Mouse (Mus musculus) left cerebral cortex, postnatal 36 days (tissue): ENCODE measurements around the gene Gm10570. TPM values are rescaled to one million over a fixed set of nuclear protein-coding genes. Genes with fewer than 3 reads are reported as not detected.
A peak's percentile ranks its signal among the peaks of the same experiment; 100 is the strongest.

Source experiments
- DNase-seq, 2 experiments: peaks; one replicate each; pipeline ENCODE4 v3.0.0; 2021 to 2022; ENCODE audit warnings: low spot score in 2 of 2, mixed read lengths in 1 of 2
- intact Hi-C: fragments of 180-260 bp; cut with DNase I; formaldehyde crosslinking; loops from one replicate; pipeline ENCODE4 v1.15.1; 2025
- total RNA-seq, 2 experiments: library from RNA; stranded (reverse); gene quantifications; 2 replicates each; pipeline ENCODE4 v1.2.3; 2021

The Gm10570 gene
- total RNA-seq, 2 experiments from 2014 or later, result 1.4 to 1.8 TPM

DNA sequence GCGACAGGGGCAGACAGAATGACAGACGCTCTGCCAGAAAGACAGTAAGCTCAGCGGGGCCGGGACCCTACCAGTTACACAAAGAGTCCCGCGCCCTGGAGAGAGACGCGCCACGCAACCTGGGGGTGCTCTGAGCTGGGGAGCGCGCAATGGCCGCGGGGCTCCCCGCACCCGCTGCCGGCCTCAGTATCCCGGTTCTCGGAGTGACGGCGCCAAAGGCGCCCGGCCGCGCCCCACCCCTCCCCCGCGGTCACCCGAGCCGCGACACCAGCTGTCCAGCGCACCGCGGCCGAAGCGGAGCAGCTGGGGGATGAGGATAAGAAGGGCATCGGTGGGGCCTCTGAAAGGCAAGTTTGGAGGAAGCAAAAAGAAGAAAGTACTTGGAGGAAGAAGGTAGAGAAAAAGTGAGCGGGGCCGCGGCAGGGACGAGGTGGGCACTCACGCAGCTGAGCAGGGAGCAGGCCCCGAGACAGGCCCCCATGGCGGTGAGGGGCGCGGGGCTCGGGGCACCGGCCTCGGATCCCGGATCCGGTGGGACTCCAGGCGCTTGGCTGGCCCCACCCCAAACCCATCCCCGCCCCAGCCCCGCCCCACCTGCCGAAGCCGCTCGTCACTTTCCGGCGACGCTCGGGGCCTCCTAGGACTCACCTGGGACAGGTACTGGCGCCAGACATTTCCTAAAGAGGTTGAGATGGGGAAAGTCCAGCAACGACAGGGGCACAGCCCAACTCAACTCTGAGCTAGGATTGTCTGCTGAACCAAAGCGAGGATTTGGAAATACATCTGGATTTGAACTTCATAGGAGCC is 33.3 kb downstream of the Gm10570 start:
- intact Hi-C loops, result no loop called here
- DNase-seq, result no peak

DNA sequence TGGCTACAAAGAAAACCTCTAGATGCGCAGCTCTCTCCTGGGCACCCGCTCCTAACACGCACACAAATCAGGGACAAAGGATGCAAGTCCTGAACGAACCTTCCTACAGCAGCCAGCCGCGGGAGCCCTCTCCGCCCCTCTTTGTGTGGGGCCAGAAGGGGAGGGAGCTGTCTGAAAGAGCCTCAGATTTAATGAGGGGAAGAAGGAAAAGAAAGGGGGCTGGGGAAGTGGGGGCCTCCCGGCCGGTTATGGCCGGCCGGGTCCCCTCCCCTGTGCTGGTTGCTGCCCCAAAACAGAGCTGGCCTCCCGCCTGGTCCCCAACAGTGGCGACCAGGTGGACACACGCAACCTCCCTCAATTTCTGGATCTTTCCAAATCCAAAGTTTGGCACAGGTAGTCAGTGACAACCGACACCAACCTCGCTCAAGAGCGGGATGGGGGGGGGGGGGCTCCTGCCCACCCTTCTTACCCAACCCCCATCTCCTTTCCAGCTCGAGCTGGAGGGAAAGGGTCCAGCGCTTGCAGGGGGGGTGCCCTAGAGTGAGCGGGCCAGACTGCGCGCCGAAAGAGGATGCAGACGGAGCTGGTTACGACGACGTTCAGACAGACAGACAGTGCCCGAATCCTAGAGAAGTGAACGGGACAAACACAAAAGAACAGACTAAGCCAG is 34.0 kb downstream of the Gm10570 start:
- no peak for DNase-seq
- intact Hi-C loops, result no loop called here

DNA sequence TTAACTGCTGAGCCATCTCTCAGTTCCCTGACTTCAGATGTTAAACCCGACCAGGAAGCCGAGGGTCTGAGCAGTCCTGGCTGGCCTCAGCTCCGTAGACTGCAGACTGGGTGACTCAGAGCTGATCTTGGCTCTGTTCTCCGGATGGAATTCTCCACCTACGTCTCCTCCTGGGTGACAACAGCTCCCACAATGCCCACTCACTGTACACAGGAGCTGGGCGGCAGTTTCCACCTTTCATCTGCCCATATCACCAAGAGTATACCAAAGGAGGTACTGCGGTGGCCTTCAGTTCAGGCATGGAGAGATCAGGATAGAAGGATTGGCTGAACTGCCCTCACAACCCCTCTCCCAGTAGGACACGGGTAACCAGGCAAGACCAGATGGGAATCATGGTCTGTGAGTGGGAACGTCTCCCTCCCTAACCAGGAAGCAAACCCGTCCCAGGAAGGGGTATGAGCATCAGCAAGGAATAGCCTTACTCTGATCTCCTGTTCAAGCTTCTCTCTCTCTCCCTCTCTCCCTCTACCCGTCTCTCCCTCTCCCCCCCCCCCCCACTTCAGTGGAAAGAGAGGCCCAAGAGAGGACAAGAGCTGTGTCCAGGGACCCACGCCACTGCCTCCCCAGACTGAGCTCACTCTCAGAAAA is 34.7 kb downstream of the Gm10570 start:
- DNase-seq, result peak; percentile 58 to 73
- intact Hi-C loops, result no loop called here

DNA sequence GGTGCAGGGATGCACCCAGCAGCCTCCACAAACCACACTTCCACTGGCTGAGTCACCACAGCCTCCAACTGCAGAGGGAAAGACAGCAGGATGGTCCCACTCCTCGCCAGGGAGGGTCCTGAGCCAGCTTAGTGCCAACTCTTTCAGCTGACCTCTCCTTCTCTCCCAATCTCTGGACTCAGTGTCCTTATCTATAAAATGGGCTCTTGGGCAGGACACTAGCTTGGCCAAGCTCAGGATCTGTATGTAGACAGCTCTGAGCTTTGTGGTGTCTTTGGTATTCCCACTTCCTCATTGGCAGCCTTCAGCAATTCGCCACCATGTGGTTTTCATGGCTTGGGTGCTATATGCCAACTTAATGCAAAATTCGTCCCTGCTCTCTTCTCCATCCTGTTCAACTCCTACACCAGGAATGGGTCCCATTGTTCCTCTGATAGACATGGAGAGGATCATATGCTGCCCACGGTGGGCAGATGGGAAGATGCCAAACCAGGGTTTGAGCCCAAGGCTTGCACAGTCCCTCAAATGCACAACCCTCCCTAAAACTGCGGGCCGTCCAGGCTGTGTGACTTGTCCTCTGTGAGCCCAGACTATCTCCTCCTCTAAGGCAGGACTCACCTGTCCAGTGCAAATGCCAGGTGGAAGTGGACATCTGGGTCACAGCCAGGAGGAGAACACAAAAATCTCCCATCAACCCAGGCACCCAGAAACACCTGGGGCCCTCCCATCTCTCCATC is 37.7 kb downstream of the Gm10570 start:
- DNase-seq, result peak; percentile 37 to 61
- intact Hi-C loops, result no loop called here

DNA sequence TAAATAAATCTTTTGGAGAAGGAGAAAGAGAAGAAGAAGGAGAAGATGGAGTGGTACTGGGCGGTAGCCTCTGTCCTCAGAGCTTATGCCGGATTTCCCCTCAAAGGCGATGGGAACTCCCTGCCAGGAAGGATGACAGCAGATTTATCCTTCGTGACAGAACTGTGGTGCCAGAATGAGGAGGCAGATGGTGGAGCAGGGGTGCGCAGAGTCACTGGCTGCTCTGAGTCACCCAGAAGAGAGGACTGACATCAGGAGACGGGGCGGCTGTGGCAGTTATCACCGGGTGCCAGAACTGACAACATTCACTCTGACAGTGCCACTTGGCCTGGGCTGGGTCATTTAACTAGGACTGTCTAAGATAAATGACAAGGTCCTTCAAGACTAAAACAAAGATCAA is 38.4 kb downstream of the Gm10570 start:
- DNase-seq, result peak; percentile 79 to 84
- intact Hi-C loops, result no loop called here

DNA sequence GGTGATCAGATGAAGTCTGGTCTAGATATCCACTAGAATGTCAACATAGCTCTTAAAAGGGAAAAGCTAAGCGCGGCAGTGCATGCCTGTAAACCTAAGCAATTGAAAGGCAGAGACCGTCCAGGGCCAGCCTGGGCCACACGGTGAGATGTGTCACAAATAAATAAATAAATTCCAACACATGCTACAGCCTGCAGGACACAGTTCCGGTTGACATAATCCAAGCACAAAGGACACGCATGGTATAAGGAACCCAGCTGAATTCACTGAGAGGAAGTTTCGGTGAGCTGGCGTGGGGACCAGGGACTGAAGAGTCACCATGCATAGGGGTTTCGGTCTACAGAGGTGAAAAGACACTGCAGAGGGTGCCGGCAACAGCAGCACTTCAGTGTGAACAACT is 39.7 kb downstream of the Gm10570 start:
- intact Hi-C loops, result no loop called here

DNA sequence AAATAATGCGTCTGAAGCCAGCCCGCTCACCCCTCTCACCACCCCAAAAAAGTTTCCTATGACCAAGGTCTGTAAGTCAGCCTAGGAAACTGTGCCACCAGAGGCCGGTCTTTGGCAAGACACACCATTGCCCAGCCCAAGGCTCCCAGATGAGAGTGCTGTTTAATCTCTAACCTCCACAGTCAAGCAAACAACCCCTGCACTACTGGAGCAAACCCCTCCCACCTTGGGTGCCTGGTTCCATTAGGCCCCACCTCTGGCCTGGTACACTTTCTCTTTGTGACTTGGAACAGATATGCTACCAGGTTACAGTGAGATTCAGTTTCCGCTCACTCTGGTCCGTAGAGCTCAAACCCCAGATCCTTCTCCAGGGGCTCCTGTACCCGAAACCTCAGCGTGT is 41.4 kb downstream of the Gm10570 start:
- no peak for DNase-seq
- intact Hi-C loops, result no loop called here

More for the DNA sequence above, 39.7 kb downstream of the Gm10570 start:
- DNase-seq, result no peak

DNA sequence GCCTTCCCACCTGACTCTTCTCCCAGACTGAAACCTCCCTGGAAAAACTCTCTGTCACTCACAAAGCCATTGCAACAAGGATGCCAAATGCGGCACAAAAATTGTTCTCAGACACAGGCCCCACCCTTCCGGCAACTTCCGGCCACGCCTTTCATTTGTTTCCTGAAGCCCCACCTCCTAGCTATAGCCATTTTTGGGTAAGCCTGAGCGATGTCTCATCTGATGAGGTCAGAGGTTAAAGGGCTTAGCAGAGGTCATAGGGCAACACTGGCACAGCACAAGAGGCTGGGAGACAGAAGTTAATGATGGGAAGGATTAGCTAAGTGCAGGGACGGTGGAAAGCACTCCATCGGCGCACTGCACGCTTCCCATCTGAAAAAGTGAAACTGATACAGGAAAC is 41.9 kb downstream of the Gm10570 start:
- intact Hi-C loops, result no loop called here
- DNase-seq, result no peak

DNA sequence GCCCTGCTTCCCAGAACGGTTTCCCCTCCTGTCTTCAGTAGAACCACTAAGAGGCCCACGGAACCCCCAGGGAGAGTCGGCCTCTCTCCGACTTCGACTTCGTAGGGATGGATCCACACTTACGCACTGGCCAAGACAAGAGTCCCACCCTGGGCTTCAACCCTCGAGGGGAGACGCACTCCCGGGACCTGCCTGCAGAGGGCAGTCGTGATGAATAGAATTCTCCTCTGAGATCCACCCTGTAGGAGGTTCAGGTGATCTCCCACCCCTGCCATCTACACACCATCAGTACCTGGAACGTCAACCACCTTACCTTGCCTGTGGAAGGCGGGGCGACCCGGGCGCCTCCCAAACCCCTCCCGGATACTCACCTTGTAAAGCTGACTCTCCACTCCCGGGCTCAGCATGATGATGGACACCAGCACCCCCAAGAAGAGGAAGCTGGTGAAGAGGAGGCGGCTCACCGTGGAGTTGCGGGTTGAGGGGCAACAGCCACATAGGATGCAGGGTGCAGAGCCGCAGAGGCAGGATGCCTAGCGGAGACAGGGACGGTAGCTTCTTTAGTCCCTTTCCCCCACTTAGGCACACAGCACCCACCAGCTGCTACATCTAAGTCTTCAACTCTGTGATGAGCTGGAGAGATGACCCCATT is 43.6 kb downstream of the Gm10570 start:
- intact Hi-C loops, result loop anchor here (2.0 kb wide), 1 partner anchor 28 kb away; no protein-coding TSS in a partner anchor
- DNase-seq, result peak in 1 of 2 experiments; percentile 50

DNA sequence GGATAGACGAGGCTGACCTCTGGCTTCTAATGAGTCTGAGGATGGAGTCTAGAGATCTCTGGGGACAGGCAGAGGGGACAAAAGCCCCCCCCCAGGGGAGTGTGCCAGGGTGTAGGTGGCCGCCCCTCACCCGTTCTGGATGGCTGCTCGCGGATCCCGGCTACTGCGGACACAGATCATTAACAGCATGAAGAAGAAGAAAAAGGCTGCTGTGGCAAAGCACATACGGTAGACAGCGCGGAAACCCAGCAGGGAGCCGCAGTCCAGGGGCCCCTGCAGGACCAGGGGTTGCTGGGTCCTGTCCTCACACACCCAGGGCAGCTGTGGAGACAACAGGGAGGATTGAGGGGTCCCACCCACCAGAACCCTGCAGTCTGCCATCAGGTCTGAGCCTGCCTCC is 44.3 kb downstream of the Gm10570 start:
- intact Hi-C loops, result loop anchor here (2.0 kb wide), 1 partner anchor 29 kb away; no protein-coding TSS in a partner anchor
- no peak for DNase-seq

DNA sequence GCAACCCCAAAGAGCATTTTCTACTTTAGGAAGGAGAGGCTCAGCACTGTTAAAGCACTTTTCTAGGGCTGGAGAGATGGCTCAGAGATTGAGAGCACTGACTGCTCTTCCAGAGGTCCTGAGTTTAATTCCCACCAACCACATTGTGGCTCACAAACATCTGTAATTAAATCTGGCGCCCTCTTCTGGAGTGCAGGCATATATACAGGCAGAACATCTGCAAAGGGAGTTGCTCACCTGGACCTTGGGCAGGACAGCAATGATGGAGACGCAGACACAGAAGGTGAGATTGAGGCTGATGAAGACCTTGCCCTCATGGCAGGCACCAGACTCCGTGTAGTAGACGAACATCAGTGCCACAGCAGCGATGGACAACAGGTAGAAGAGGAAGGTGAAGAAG is 48.1 kb downstream of the Gm10570 start:
- intact Hi-C loops, result no loop called here
- DNase-seq, result no peak

Other genes with a start within 250 kb of the Gm10570 start
- 10 to 100 TPM; 66.4 to 74.5 TPM for gene Pef1, start 206.1 kb downstream of the Gm10570 start, total RNA-seq
- 1 to 10 TPM; 2.0 to 2.4 TPM for gene Hcrtr1, start 169.3 kb downstream of the Gm10570 start, total RNA-seq
- gene Tinagl1, start 133.6 kb downstream of the Gm10570 start, total RNA-seq, result 10 to 100 TPM in 1 of 2 experiments, 1 to 10 TPM in 1; 8.0 to 13.4 TPM
- gene Gm853, start 86.3 kb downstream of the Gm10570 start, total RNA-seq, result not detected
- gene Serinc2, start 29.5 kb downstream of the Gm10570 start, total RNA-seq, result 1 to 10 TPM; 5.7 to 7.1 TPM
- 100 to 1,000 TPM; 141 to 166 TPM for gene Fabp3, start 79 bp downstream of the Gm10570 start, total RNA-seq
- 10 to 100 TPM; 62.3 to 67.8 TPM for gene Zcchc17, start 51.3 kb upstream of the Gm10570 start, total RNA-seq
- gene Snrnp40, start 51.5 kb upstream of the Gm10570 start, total RNA-seq, result 10 to 100 TPM; 22.9 to 25.5 TPM